Mouse (Mus musculus): ENCODE results near the gene Rpf2.

The Rpf2 gene

DNA sequence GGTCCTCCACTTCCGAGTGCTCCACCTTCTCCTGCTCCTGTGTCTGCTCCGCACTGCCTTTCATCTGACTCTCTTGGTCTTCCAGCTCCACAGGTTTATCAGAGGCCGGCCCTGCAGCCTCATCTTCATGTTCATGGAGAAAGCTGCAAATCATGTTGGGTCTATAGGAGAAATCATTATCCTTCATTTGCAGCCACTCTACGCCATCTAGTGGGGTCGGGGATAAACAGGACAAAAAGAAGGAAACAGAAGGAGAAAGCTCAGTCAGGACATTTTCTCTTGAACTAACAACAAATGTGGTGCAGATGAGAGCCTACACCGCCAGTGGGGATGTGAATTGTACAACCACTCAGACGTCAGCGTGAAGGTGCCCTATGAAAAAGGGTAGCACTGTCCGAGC, 2.8 kb upstream of the Rpf2 start:
- no peak for DNase-seq (ENCODE audit: low spot score)

DNA sequence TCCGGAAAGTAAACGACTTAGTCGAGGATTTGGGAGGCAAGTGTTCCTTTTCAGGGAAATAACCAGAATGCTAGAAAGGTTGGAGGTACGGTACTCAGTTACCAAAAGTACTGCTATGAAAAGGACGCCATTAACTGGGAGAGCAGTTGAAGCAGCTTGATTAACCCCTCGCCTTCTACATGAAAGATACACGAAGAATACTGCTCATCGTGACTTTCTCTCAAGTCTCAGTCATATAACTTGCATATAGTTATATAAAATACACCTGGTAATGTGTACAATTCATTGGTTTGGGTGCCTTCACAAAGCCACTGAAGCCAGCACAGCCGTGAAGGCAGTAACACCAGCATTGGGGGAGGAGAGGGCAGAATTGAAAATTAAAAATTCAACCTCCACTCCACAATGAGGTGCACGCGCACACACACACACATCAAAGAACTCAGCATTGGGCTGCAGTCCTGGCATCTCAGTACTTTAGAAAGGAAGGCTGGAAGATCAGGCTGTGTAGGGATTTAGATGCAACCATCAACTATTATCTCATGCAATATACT, 405 bp upstream of the Rpf2 start:
- DNase-seq (ENCODE audit: low spot score) = no peak

- DNase-seq (ENCODE audit: low spot score) = no peak
Measured at GRCm38 (mm10) chr10:40237826-40238225, 9.0 kb downstream of the Rpf2 start.

DNA sequence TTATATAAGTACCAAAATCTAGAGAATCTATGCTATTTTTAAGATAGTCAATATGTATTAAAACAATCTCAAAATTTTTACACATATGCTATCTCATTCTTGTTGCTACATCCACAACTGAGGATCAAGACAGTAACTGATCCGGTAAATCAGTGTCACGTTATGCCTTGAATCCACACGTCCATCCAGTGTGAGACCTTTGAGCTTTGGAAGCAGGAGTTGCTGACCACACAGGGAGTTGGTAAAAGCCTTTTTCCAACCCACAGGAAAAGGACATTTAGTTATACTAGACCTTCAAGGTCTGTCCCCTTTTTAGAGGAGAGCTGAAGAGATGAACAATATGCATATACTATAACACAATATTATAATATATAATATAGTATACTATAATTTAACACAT, 13.6 kb downstream of the Rpf2 start:
- DNase-seq (ENCODE audit: low spot score) = no peak

DNA sequence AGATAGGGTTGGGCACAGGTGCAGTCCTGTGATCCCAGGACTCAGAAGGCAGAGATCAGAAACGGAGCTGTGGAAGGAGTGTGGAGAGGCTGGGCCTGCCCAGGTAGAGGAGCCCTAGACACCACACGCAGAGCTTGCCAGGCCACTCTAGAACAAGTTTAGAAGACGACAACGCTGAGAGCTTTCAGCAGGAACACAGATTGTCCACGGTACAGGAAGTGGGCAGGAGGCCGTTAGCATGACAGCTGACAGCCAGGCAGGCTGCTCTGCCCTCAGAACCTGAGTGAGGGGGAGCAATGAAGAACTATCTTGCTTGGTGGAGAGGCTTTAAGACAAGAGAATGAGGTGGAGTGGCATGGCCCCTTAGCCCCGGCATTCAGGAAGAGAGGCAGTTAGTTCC, 14.4 kb downstream of the Rpf2 start:
- DNase-seq (ENCODE audit: low spot score) = no peak

DNA sequence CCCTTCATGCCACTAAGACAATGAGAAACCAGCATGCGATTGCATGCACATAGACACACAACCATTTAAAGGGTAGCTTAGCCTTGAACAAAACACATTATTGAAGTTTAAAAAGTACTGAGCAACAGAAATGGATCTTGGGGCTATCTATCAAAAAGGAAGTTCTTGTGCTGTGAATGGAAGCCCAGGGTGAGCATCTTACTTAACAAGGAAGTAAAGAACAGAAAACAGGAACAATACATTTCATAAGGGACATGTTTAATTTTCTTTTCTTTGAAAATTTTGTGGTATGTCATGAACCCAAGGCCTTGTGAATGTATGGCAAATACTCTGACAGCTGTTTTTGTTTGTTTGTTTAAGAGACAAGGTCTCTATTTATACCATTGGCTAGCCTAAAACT, 17.1 kb downstream of the Rpf2 start:
- no peak for DNase-seq (ENCODE audit: low spot score)

DNA sequence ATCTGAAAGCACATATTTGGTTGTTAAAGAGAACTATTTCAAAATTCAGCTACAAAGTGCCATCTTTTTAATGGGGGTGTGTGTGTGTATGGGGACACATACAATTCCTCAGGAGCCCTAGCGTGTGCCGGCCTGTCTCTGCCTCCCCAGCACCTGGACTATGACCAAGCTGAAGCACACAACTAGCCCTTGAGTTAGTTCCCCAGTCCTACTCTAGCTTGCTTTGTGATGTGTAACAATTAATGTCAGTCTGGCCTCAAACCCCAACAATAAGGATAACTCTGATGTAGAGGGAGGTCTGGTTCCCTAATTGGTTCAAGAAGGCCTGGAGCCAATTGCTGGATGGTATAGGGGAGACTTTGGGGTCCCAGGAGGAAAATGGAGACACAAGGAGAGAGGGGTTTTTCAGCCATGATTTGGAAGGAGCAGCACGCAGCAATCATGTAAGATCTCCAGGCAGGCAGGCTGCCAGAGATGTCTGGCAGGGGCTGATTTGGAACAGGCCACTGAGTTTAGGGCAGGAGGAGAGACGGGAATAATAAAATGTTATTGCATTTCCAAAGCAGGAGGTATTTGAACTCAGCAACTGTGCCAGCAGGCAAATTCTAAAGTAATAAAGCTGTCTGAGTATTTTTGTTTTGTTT, 19.1 kb downstream of the Rpf2 start:
- DNase-seq (ENCODE audit: low spot score) = no peak

GRCm38 (mm10) chr10:40218874-40219273, 28.0 kb downstream of the Rpf2 start:
- DNase-seq (ENCODE audit: low spot score) = peak; percentile 12

DNA sequence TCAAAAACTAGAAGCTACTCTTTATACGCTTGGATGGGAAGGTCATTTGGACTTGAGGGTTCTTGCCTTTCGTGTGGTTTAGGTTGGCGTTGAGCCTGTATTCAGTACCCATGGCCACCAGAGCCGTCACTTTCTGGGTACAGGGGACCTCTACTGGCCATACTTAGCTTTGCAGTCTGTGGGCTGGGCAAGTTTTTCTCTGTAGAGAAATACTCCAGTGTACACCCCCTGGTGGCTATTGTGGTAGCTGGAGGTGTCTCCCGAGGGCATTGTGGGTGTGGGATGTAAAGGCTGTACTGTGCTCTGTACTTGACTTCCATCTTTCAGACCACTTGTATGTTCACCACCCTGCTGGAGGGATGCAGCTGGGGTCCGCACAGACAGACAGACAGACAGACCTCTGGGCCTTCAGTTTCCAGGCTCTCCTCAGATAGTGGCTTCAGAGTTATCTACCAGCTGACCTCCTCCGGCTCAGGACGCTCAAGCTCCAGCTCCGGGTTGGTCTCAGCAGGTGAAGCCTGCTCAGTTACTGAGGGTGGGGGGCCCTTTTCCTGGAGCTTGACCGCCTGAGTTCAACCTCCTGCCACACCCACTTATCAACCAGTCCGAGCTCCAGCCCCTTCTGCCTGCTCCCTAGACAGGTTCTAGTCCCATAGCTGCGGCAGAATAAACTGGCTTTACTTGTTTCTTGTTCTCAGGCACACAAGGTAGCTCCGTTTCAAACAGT, 34.2 kb downstream of the Rpf2 start:
- DNase-seq (ENCODE audit: low spot score) = peak; percentile 96

DNA sequence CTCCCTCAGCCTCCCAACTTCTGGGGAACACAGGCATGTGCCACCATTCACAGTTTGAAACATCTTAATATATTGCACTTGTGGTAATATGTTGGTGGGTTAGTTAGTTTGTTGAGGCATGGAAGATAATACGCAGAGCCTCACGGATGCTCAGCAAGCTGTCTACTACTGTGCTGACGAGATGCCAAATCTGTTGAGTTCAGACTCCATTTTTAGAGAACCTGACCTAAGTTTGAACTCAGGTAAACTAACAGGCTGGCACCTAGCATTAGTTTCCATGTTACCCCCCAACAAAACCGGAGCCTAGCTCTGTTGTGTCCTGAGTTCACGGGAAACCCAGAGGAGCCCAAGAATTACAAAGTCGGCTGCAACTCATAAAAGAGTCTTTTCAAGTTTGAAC, 51.8 kb downstream of the Rpf2 start:
- DNase-seq (ENCODE audit: low spot score) = no peak

- DNase-seq (ENCODE audit: low spot score) = no peak
Measured at GRCm38 (mm10) chr10:40192010-40192935, 54.6 kb downstream of the Rpf2 start.

DNA sequence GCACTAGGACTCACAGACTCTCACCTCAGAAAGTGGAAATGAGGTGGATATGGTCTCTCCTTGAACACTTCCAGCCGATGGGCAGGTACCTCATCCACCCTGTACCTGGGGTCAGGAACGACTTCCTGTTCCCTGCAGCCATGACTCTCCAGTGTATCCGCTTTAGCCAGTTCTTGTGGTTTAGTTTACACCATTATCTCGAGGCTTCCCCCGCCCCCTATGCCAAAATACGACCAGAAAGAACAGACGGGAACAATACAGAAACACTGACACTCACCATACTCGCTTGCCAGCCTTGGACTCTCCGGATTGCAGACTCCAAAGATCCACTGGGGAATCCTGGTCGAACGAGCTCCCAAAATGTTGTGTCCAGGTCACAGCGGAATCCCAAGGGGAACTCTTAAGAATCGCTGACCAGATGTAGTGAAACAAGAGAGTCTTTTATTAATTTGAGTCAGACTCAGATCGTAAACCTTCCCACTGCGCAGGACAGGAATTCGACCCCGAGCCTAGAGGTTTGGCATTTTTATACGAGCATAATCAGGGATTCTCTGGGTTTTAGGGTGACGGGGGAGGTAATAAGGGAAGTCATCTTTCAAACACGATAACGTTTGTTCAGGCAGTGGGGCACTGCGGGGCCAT, 55.4 kb downstream of the Rpf2 start:
- DNase-seq (ENCODE audit: low spot score) = no peak

- DNase-seq (ENCODE audit: low spot score) = no peak
Measured at GRCm38 (mm10) chr10:40190871-40191270, 56.0 kb downstream of the Rpf2 start.

DNA sequence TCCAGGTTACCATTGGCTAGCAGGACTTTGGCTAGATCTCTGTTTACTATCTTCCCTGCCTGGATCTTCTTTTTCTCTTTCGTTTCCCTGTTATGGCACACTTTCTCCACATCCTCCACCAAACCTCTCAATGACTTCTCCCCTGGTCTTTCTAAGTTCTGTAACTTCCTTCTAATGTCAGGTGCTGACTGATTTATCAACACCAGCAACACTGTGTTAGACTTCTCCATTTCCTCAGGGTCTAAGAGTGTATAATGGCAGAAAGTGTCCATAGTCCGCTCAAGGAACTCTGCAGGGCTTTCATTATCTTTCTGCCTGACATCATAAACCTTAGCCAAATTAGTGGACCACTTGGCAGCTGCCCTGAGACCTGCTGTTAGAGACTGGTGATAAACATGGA, 57.1 kb downstream of the Rpf2 start:
- no peak for DNase-seq (ENCODE audit: low spot score)

- no peak for DNase-seq (ENCODE audit: low spot score)
Measured at GRCm38 (mm10) chr10:40188831-40189230, 58.0 kb downstream of the Rpf2 start.

- no peak for DNase-seq (ENCODE audit: low spot score)
Measured at GRCm38 (mm10) chr10:40185956-40186355, 60.9 kb downstream of the Rpf2 start.

DNA sequence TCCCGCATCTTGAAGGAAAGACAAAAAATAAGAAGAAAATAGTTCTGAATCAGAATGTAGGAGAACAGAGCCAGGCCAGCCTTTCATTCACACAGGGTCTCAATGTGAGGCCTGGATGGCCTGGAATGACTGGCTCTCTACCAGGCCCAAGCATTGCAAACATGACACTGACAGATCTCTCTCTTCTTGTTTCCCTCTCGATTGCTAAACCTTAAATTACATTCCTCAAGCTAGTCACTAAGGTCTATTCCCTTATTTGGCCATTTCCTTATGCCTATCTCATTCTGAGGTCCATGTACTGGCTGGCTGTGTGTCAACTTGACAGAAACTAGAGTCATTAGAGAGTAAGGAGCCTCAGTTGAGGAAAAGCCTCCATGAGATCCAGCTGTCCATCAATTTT, 66.8 kb downstream of the Rpf2 start:
- DNase-seq (ENCODE audit: low spot score) = no peak

DNA sequence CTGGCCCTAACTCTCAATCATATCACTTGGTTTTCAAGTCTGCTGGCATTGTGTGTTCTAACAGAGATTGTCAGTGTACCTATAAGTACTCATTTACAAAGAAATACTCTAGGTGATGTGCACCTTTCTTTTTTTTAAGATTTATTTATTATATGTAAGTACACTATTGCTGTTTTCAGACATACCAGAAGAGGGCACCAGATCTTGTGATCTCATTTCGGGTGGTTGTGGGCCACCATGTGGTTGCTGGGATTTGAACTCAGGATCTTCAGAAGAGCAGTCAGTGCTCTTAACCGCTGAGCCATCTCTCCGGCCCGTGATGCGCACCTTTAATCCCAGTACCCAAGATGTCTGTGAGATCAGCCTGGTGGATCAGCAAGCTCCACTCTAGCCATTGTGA, 67.7 kb downstream of the Rpf2 start:
- no peak for DNase-seq (ENCODE audit: low spot score)

GRCm38 (mm10) chr10:40177323-40177962, 69.4 kb downstream of the Rpf2 start:
- DNase-seq (ENCODE audit: low spot score) = peak; percentile 64

All from layer of hippocampus, adult 11-12 months (tissue).